20 mouse cellular contexts compared by ENCODE assay signal in the genomic region with DNA sequence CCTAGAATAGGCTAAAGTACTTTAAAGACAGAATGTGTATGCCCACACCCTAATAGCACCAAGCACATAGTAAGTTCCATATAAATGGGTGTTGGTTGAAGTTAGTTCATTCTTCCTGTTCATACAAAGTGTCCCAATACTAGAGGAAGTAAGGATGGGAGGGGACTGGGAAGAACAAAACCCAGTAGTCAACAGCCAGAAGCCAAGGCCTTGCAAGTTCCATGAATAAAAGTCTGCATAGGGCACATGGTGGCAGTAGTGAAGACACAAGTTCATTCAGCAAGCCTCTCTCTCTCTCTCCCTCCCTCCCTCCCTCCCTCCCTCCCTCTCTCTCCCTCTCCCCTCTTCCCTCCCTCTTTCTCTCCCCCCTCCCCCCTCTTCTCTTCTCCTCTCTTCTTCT. TPM values are rescaled to one million over a fixed set of nuclear protein-coding genes. Genes with fewer than 3 reads are reported as not detected.
DNase-seq lines count a peak whose midpoint lies in the region; ATAC-seq and TF ChIP-seq lines count a peak whose summit lies in the region.
"Had no signal": no experiment of that assay in that cellular context is flagged by ENCODE, and none has a peak within 500 bp of the region (broad histone marks: within the 10 kb centered on the region; RNA-seq: fewer than 3 reads in every experiment).

No protein-coding gene starts in this region.

- H3K9me3 ChIP-seq in lung, postnatal 0 days (ENCODE audit: low read length) = no peaks in the 10 kb centered on the region
- H3K9me3 ChIP-seq: embryonic facial prominence, embryonic 13.5 days; forebrain, embryonic 13.5 days; heart, embryonic 10.5 days; hindbrain, embryonic 15.5 days had no signal

- H3K4me1 ChIP-seq in lung, postnatal 0 days (ENCODE audit: insufficient read depth, low read depth, low read length) = peaks cover 4% of the 10 kb centered on the region; the same call in 1 of the 2 replicates
- peaks cover 32% of the 10 kb centered on the region for H3K4me1 ChIP-seq in bone marrow macrophage, adult 2 months (ENCODE audit: control insufficient read depth, insufficient read depth, low read length)

- TF ChIP-seq EP300 in lung, postnatal 0 days (IDR thresholded peaks at IDR 0.05) = no peak

- H3K4me3 ChIP-seq in lung, postnatal 0 days (ENCODE audit: low read depth, low read length) = no peak overlapping the region
- H3K4me3 ChIP-seq in bone marrow macrophage, adult 2 months (ENCODE audit: insufficient read depth, low read length) = no peak overlapping the region
- H3K4me3 ChIP-seq: embryonic facial prominence, embryonic 13.5 days; forebrain, embryonic 13.5 days; heart, embryonic 10.5 days; hindbrain, embryonic 15.5 days had no signal

- TF ChIP-seq POLR2A in bone marrow macrophage, adult 2 months (IDR thresholded peaks at IDR 0.05; ENCODE audit: borderline replicate concordance, low read depth, low read length) = no peak

- no peak overlapping the region for H3K27ac ChIP-seq in lung, postnatal 0 days (ENCODE audit: low read length)
- peak overlapping the region; percentile 33; the same call in 1 of the 2 replicates for H3K27ac ChIP-seq in bone marrow macrophage, adult 2 months (ENCODE audit: insufficient read depth, low read depth, low read length)
- H3K27ac ChIP-seq: forebrain, embryonic 13.5 days; heart, embryonic 10.5 days; hindbrain, embryonic 15.5 days had no signal

- no peak; the same call in 1 of the 2 replicates for ATAC-seq in lung, postnatal 0 days
- ATAC-seq in megakaryocyte progenitor cell, adult 5-6 weeks (replicated peaks; ENCODE audit: poor library complexity) = peak; percentile 58
- ATAC-seq: forebrain, embryonic 13.5 days; forebrain, postnatal 0 days had no signal

- intact Hi-C loops in gastrocnemius, postnatal 14 days (cut with DNase I; ENCODE audit: low total_unique reads) = no loop called here

- H3K9ac ChIP-seq in lung, postnatal 0 days (replicated peaks; ENCODE audit: low read depth) = no peak overlapping the region
- H3K9ac ChIP-seq: embryonic facial prominence, embryonic 13.5 days; forebrain, embryonic 13.5 days; forebrain, postnatal 0 days; hindbrain, embryonic 15.5 days had no signal

- H3K36me3 ChIP-seq in lung, postnatal 0 days (ENCODE audit: insufficient read depth, low read length) = no peaks in the 10 kb centered on the region
- H3K36me3 ChIP-seq: embryonic facial prominence, embryonic 13.5 days; heart, embryonic 10.5 days; hindbrain, embryonic 15.5 days had no signal

- DNase-seq in lung, postnatal 0 days (ENCODE audit: low spot score) = no peak
- DNase-seq in lung, postnatal 25 days (ENCODE audit: low spot score) = no peak
- DNase-seq in right cerebral cortex, postnatal 25 days = no peak
- DNase-seq in gastrocnemius, postnatal 14 days = no peak
- DNase-seq in embryo, embryonic 11 days = no peak
- DNase-seq: adrenal gland, postnatal 10 days; cerebellum, adult 11-12 months; cerebellum, adult 9-10 months; cerebellum, postnatal 25 days; forebrain, postnatal 0 days; gastrocnemius, postnatal 25 days; heart, adult 18-20 months; heart, postnatal 36 days had no signal

- no peaks in the 10 kb centered on the region for H3K27me3 ChIP-seq in lung, postnatal 0 days (replicated peaks; ENCODE audit: insufficient read depth, low read length)
- H3K27me3 ChIP-seq: CH12.LX; embryonic facial prominence, embryonic 13.5 days; forebrain, embryonic 13.5 days; hindbrain, embryonic 15.5 days had no signal

- TF ChIP-seq CTCF in lung, postnatal 0 days (IDR thresholded peaks at IDR 0.05) = 0 out of 2 replicates have a peak, but pooled peaks have one; percentile 3
- no peak for TF ChIP-seq CTCF in bone marrow macrophage, adult 2 months (IDR thresholded peaks at IDR 0.05; ENCODE audit: low read depth, low read length)

- H3K4me2 ChIP-seq in lung, postnatal 0 days (replicated peaks; ENCODE audit: low read depth, low read length) = no peak overlapping the region
- H3K4me2 ChIP-seq: embryonic facial prominence, embryonic 13.5 days; forebrain, embryonic 13.5 days; hindbrain, embryonic 15.5 days had no signal

RNA-seq across cellular contexts. Expression of a gene that starts 16.0 kb away (rescaled TPM):
- 9.5 and 10.1 TPM in 2 replicates for polyA plus RNA-seq in lung, postnatal 0 days (2015; fragmentation: Nextera tagmentation; extraction: Ambion mirVana)
- polyA plus RNA-seq in bone marrow macrophage, adult 2 months (2012; ENCODE audit: insufficient read depth, insufficient read length, missing spikeins) = 173 and 188 TPM in 2 replicates
- 32.5 and 40.9 TPM in 2 replicates for total RNA-seq in megakaryocyte progenitor cell, adult 5-6 weeks (2015)
- 12.0 and 14.8 TPM in 2 replicates for total RNA-seq in megakaryocyte progenitor cell, adult 5-6 weeks (2017)
- total RNA-seq in gastrocnemius, postnatal 14 days (2021) = 10 to 100 TPM; 21.2 to 21.5 TPM

RNA-seq across cellular contexts. Expression of a gene that starts 16.6 kb away (rescaled TPM):
- polyA plus RNA-seq in lung, postnatal 0 days (2015; fragmentation: Nextera tagmentation; extraction: Ambion mirVana) = 1.1 and 1.3 TPM in 2 replicates
- 3.0 and 4.2 TPM in 2 replicates for polyA plus RNA-seq in bone marrow macrophage, adult 2 months (2012; ENCODE audit: insufficient read depth, insufficient read length, missing spikeins)
- total RNA-seq in megakaryocyte progenitor cell, adult 5-6 weeks (2015) = 9.8 and 11.4 TPM in 2 replicates
- total RNA-seq in megakaryocyte progenitor cell, adult 5-6 weeks (2017) = 3.4 and 5.2 TPM in 2 replicates
- total RNA-seq in gastrocnemius, postnatal 14 days (2021) = under 1 TPM; 0.49 to 0.72 TPM
